Mouse (Mus musculus) megakaryocyte-erythroid progenitor cell, adult 5-6 weeks (primary cell): ENCODE measurements around the gene Iqgap1. TPM values are rescaled to one million over a fixed set of nuclear protein-coding genes. Genes with fewer than 3 reads are reported as not detected.

Experiments
- ATAC-seq: replicated peaks from 2 replicates; pipeline ENCODE4 v1.8.0; 2016; ENCODE audit warnings: mild to moderate bottlenecking, inconsistent platforms; ENCODE audit not compliant: severe bottlenecking, poor library complexity, low FRiP score, low TSS enrichment
- total RNA-seq, 2 experiments: library from RNA; stranded (forward) in 1 of 2; stranded (reverse) in 1 of 2; fragments of 200-1000, 215-1000 nt in 1 of 2; fragments of >200 nt in 1 of 2; fragmentation: Nextera tagmentation in 1 of 2; gene quantifications; 2 replicates each; pipeline ENCODE4 v1.2.3; 2014 to 2017

The Iqgap1 gene
- total RNA-seq (2014; fragmentation: Nextera tagmentation) (31.2 and 41.7 TPM in 2 replicates), total RNA-seq (2017) (39.6 and 54.4 TPM in 2 replicates)

DNA sequence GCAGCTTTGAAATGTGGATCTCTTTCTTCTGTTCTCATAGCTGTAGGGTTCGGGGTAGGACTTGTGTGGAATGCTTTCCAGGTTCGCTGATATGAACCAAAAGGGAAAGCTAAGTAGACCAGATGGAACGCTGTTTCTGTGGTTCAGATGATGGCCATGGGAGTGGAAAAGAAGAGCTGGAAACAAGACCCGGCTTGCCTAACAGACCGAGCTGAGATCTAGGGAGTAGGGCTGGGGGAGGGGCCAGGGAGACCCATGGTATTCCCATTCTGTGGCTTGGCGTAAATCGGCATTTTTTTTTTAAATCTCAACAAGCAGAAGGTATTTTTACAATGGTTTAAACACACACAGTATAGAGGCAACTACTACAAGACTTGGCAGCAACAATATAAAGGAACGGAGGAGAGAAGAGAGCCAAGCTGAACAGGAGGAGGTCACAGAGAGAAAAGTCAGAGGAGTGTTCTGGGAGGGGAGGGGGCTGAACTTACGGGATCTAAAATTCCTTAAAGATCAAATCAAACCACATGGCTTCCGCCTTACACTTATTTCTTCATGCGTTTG lies at the start of gene Iqgap1:
TSS of gene Iqgap1 (minus strand) at position 132 of the 561 bp plus-strand sequence.
- no peak for ATAC-seq

DNA sequence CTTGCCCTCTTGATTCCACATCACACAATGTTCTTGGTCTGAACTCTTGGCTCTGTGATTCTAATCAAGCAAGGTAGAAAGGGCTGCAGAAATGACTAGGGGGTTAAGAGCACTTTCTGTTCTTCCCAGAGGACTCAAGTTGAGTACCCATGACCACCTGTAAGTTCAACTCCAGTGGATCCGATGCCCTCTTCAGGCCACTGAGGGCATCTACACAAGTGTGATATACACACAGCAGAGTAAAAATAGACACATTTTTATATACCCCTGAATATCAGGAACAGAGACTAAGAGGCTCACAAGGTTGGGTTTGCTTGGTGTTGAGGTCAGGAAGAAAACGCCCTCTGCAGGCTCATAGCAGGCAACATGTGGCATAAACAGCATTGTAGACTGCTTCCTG lies 47.9 kb upstream of the Iqgap1 start:
- ATAC-seq = 0 out of 2 replicates have a peak, but pooled peaks have one; percentile 16

DNA sequence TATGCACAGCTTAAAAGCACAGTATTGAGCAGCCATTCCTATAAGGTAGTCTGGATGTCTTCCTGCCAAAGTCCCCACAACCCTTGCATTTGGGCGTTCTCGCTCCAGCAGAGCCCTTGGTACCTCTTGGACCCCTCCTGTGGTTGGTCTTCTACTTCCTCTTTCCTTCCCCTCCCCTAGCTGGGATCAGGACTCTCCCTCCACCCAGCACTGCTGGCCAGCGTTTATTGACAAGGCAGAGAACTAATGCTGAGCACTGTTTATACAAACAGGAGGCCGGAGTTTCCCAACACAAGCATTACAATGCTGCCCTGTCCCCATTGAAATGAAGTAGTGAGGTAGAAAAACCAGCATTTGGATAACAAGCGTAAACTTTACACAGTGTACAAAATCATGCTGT lies 47.3 kb upstream of the Iqgap1 start:
- ATAC-seq = no peak

DNA sequence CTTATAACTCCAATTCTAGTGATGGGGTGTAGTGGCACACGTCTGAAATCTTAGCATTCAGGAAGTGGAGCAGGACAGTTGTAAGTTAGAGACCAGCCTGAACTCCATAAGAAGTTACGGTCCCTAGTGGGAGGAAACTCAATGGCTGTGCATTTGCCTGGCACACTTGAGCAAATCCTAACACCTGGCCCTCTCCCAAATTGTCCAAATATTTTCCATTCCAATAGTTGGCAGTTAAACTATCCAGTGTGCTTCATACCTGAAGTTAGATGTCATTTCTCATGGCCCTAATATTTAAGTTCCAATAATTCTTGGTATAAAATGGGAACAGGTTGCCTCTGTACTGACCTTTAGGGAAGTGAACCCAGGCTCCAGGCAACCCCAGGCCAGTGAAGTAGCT lies 42.9 kb upstream of the Iqgap1 start:
- no peak for ATAC-seq

DNA sequence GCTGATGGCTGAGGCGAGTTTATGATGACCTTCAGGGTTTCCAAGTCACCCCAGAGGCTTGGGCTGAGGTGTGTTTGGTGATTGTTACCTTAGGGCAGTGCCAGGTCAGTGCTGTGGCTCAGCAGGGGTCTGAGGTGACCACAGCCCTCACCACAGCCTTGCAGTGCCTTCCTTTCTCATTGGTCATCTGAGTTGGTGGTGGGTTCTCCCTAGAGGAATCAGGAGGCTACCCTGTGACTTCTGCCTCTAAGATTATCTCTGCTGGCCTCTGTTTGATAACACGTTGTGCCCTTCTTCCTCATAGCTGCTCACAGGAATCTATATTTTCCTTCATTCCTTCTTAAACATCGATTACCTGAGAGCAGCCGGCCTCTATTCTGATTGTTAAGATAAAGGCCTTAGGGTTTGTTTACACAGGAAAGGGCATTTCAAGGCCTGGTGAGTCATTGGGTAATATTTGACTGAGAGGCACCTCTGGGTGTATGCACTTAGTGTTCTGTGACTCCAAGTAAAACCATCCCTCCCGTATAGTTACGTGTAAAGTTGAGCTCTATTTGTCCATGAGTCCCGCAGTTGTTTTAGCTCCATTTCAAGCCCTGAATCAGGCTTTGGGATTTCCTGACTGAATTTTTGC lies 40.9 kb upstream of the Iqgap1 start:
- ATAC-seq = no peak

DNA sequence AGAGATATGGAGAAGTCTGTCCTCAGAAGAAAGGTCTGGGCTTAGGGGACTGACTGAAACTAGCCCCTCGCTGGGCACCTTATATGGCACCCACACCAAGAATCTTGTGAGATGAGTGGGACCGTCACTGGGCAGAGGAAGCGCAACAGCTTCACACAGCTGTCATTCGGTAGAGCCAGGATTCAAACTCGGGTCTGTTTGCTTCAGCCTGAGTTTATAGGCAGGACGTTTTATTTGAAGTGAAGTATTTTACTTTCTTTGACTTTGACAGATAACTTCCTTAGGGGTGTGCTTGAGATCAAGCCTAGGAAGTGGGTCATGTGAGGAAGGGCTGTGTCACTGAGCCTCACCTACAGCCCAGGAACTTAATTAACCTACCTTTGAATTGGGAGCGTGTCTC lies 39.7 kb upstream of the Iqgap1 start:
- ATAC-seq = no peak

DNA sequence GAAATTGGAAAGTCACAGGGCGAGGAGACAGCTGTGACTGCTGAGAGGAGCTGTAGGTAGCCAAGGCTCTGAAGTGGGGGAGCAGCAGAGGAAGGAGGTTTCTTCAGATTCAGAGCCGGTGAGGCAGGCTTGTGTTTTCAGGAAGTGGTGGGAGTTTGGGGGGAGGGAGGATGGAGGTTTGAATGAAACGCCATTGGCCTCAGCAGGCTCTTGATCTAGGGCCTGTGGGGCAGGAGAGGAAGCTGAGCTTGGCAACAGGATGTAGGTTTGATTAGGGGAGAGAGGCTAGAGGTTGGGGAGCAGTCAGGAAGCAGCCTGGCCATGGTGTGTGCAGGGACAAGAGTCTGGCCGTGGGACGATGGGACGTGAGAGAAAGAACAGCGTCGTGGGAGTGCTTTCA lies 39.1 kb upstream of the Iqgap1 start:
- ATAC-seq = no peak

DNA sequence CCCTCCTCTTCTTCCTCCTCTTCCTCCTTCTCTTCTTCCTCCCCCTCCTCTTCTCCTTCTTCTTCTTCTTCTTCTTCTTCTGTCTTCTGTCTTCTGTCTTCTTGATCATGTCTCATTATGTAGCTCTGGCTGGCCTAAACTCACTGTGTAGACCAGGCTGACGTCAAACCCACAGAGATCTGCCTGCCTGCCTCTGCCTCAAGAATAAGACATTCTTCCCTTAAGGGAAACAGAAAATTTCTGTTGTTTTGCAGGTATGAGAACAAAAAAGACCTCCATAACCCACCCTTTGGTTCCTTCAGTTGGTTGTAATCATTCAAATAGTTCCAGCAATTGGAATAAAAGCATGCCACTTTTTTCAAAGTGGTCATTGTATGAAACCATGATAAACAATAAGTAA lies 38.4 kb upstream of the Iqgap1 start:
- ATAC-seq = no peak

DNA sequence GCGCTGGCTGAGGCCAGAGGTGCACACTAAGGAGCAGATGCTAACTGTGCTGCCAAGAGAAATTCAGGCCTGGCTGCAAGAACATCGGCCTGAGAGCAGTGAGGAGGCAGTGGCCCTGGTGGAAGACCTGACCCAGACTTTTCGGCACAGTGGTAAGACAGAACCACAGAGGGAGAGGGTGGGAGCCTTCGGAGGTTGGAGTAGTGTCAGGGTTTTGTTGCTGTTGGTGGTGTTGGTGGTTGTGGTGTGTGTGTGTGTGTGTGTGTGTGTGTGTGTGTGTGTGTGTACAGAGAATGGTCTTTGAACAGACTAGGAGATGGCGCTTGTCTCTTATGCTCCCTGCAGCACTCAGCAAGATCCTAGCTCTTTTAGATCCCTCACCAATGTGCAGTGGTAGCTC lies 37.7 kb upstream of the Iqgap1 start:
- ATAC-seq = no peak

DNA sequence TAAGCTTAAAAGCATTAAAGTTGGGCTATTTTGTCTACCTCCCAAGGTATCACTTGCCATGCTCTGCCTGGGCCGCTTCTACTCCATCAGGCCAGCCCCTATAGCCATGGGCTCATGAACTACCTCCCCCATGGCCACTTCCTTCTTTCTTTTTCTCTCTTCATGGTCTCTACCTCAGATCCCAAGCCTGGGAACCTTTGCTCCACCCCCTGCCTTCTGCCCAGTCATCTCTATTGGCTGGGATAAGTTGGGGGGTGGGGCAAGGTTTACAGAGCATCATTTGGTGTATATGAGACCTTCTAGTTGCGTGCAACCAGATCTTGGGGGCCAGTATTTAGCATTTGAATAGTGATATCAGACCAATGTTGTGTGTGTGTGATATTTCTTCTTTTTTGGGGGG lies 36.7 kb upstream of the Iqgap1 start:
- ATAC-seq = no peak

DNA sequence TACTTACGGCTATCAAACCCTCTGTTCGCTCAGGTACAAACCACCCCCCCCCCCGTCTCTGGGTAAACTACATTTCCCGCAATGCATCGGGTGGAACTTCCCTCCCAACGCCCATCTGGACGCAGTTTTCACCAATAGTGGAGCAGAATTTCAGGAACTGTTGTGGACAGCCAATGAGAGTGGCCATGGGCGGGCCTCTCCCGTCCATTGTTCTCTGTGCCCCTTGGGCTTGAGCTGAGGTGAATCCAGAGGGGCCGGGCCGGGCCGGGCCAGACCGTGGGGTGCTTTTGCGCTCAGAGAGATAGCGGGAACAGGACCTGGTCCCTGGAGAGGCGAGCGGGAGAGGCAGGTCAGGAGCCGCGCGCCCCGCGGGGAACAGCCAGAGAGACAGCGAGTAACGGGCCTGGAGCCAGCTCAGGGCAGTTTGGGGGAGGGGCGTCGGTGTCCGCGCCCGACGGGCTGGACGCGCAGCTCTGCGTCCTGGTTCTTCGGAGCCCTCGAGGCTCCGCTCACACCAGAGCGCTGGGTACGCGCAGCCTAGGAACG lies 35.0 kb upstream of the Iqgap1 start, which contains the start of gene Zscan2:
TSS of gene Zscan2 (plus strand) at position 192 of the 546 bp plus-strand sequence.
- ATAC-seq = peak; percentile 95

DNA sequence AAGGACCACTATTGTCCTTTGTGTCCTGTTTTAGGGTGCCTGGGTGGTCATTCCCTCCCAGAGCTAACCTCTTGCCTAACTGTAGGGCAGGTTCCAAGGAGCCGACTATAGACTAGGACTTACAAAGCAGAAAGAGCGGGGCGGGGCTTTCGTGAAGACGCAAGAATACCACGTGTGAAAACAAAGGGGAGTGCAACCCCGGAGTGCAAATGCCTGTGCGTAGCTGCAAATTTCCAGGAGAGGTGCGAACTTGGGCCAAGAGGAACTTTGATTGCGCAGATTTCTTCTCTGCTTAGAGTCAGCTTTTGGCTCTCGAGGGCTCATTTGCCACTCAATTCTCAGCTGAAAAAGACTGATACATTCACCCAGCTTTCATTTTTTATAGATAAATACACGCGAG lies 34.5 kb upstream of the Iqgap1 start:
- peak; percentile 62 for ATAC-seq

DNA sequence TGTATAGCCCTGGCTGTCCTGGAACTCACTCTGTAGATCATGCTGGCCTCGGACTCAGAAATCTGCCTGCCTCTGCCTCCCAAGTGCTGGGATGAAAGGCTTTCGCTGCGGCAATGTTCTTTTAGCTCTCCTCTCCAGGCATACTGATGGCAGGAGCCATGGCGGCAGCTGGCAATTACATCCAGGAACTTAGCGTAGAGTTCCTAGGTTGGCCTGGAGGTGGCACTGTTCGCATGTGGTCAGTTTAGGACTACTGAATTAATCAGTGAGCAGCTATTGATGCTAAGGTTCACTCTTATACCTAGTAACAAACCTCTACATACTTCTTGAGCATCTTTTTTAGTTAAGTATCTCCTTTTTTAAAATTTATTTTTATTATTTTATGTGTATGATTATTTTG lies 31.4 kb upstream of the Iqgap1 start:
- peak; percentile 79 for ATAC-seq

DNA sequence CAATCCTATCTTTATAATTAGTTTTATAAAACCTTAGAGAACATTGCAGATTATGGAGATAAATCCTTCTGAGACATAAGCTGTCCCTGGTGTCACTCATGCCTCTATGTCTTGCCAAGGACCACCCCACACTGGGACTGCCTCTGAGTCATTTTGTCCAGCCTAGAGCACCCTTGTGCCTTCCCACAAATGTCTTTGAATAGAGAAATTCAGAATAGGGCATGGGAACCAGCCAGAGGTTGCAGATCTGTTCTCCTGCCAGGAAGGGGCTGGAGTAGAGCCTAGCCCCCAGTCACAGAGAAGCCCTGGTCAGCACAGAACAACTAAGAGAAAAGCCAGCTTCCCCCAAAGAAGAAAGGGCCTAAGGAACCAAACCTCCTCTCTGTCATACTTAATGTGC lies 29.5 kb upstream of the Iqgap1 start:
- no peak for ATAC-seq

DNA sequence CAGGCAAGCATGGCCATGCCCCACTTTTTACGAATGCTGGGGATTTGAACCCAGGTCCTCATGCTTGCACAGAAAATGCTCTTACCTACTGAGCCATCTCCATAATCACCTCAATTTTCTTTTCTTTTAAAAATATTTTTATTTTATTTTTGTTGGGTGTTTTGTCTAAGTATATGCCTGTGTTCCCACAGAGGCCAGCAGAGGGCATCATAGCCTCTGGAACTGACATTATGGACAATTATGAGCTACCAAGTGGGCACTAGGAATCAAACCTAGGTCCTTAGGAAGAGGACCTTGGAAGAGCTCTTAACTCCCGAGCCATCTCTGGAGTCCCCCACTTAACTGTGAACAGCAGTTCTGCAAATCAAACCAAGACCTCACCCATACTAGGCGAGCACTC lies 27.4 kb upstream of the Iqgap1 start:
- no peak for ATAC-seq

DNA sequence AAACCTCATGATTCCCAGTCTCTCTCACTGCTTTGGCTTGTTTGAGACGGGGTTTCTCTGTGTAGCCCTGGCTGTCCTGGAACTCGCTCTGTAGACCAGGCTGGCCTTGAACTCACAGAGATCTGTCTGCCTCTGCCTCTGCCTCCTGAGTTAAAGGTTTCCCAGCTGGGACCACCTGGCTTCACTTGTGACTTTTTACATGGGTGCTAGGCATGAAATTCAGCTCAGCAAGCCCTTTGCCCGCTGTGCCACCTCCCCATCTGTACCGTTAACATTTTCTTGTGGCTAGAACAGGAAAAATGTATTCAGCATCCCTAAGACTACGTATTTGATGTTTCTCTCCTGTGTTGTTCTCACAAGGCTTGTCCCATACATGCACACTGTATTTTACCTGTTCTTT lies 24.7 kb upstream of the Iqgap1 start:
- ATAC-seq = no peak

DNA sequence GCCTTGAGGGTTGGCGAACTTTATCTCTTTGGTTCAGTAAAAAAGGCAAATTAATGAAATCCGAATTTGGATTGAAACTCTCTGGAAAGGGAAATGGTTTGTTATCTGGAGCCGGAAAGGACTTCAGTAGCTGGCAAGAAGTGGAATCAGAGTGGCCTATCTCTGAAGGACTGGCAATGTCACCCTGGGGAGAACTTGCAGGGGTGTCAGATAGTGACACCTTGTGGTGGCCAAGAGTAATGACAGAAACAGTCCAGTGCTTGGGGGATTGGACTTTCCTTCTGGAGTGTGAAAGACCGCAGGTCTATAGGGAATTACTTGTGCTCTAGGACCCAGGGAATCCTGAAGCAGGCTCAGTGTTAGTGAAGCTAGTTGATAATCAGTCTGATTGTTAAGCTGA lies 23.9 kb upstream of the Iqgap1 start:
- ATAC-seq = peak; percentile 91

DNA sequence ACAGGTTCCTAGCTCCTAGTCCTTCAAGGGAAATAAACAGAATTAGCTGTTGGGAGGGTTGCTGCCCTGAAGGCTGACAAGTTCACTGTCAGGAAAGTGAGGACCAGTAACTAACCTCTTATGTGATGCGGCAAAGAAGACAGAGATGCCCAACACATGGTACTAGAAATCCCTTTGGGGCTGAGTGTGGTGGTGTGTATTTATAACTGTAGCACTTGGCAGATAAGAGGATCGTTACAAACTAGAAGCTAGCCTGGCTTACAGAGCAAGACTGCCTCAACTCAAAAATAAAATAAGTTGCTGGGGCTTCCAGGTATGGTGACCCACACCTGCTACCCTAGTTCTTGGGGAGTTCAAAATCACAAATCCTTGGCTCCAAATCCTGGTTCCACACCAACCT lies 23.5 kb upstream of the Iqgap1 start:
- ATAC-seq = peak; percentile 31; the same call in 1 of the 2 replicates

DNA sequence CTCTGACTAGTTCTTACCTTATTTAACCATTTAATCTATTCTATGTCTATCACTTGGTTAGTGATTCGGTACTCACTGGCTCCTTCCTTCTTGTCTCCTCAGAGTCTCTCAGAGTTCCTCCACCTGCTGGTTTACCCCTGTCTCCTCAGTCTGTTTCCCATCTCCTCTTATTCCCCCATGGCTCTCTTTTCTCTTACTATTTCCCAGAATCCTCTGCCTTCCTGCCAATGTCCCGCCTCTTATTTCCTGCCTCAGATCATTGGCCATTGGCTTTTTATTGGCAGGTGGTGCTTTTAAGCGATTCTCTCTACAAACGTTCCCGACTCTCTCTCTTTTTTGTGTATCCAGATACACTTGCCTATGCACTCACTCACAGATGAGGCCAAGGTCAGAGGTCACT lies 20.9 kb upstream of the Iqgap1 start:
- ATAC-seq = no peak

DNA sequence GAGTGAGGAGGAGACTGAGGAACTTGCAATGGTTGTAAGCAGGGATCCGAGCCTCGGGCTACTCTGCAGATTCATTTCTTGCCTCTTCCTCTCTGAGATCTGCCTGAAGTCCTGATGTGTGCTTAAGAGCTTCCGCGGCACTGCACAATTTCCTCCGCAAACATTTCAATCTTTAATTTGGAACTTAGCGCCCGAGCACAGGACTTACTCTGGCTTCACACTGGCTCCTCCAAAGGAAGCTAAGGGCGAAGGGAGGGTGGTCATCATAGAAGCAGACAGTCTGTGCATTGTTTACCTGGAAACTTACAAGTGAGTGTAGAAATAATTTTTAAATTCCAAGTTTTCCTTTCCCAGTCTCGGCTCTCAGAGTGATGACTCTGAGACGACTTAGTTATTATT lies 20.5 kb upstream of the Iqgap1 start:
- no peak for ATAC-seq

DNA sequence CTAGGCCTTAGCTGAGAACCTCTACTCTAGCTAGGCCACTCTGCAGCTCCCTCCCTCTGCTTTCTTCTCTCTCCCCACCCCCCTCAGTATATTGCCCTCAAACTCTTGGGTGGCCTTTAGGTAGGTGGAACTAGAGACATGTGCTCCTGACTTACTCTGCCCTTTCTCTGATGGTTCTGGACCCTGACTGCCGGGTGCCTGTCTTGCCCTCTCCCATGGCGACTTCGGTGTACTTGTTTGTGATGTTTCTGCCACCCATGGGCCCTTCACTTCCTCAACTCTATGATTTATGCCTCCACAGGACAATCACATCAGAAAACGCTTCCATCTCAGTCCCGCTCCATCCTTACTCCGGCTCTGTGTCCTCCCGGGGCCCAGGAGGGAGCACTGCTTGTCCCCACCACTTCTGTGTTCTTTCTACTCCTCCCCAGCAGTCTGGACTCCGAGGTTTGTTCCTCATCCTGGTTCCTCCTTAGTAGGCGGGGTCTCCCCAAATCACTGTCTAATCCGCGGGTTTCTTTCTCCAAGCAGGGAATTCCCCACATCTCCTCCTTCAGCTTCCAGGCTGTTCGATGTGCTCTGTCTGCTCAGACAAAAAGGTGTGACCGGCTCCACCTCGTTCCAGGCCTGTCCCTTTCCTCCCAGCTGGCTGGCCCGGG lies 20.0 kb upstream of the Iqgap1 start:
- no peak for ATAC-seq
